Mouse (Mus musculus): ENCODE measurements around the gene Aspdh. TPM values are rescaled to one million over a fixed set of nuclear protein-coding genes. Genes with fewer than 3 reads are reported as not detected.
A peak's percentile ranks its signal among the peaks of the same experiment; 100 is the strongest.

Gene Aspdh
- polyA plus RNA-seq, 1 experiment from 2014 or later: 1.5 TPM

GRCm38 (mm10) chr7:44466006-44466887 is 1.1 kb downstream of the Aspdh start:
- Histone ChIP-seq H3K9me3 (ENCODE audit: control insufficient read depth) (no peaks in the 10 kb centered on the region), H3K4me1 (replicated peaks; ENCODE audit: control insufficient read depth, insufficient read depth, low read length) (peaks cover 9% of the 10 kb centered on the region; the same call in 1 of the 2 replicates), H3K27me3 (replicated peaks; ENCODE audit: control insufficient read depth, insufficient read depth, low read length) (peaks cover 35% of the 10 kb centered on the region), H3K27ac (ENCODE audit: low read depth, low read length) (no peak overlapping the region), H3K4me3 (ENCODE audit: low read depth, low read length) (no peak overlapping the region), H3K4me2 (replicated peaks; ENCODE audit: low read depth) (no peak overlapping the region), H3K9ac (ENCODE audit: low read depth, low read length) (no peak overlapping the region), H3K36me3 (ENCODE audit: control insufficient read depth, insufficient read depth) (no peaks in the 10 kb centered on the region; the same call in 1 of the 2 replicates)
- WGBS: 83% methylated on average over 10 of the region's 10 CpGs
- no peak for ATAC-seq
- no peak for TF ChIP-seq CTCF (IDR thresholded peaks at IDR 0.05; ENCODE audit: low read depth)

DNA sequence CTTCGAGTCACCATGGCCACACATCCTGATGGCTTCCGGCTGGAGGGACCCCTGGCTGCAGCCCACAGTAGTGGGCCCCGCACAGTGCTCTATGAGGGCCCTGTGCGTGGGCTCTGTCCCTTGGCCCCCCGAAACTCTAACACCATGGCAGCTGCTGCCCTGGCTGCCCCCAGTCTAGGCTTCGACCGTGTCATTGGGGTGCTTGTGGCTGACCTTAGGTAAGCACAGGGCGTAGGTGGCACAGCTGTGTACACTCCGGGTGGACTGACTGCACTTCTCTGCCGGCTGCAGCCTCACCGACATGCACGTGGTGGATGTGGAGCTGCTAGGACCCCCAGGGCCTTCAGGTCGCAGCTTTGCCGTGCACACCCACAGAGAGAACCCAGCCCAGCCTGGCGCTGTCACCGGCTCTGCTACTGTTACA is 1.7 kb downstream of the Aspdh start:
- Histone ChIP-seq H3K4me2 (replicated peaks; ENCODE audit: low read depth) (no peak overlapping the region), H3K36me3 (ENCODE audit: control insufficient read depth, insufficient read depth) (no peaks in the 10 kb centered on the region; the same call in 1 of the 2 replicates), H3K27ac (ENCODE audit: low read depth, low read length) (no peak overlapping the region), H3K27me3 (replicated peaks; ENCODE audit: control insufficient read depth, insufficient read depth, low read length) (peaks cover 28% of the 10 kb centered on the region), H3K9me3 (ENCODE audit: control insufficient read depth) (no peaks in the 10 kb centered on the region), H3K4me3 (ENCODE audit: low read depth, low read length) (no peak overlapping the region), H3K9ac (ENCODE audit: low read depth, low read length) (no peak overlapping the region), H3K4me1 (replicated peaks; ENCODE audit: control insufficient read depth, insufficient read depth, low read length) (peaks cover 9% of the 10 kb centered on the region; the same call in 1 of the 2 replicates)
- ATAC-seq: no peak
- no peak for TF ChIP-seq CTCF (IDR thresholded peaks at IDR 0.05; ENCODE audit: low read depth)
- 84% methylated on average over 16 of the region's 16 CpGs for WGBS

GRCm38 (mm10) chr7:44467811-44468411 is 2.7 kb downstream of the Aspdh start, which contains the start of gene Josd2:
Gene Josd2 (plus strand): TSS chr7:44467980.
- H3K27ac ChIP-seq (ENCODE audit: low read depth, low read length): no peak within 1 kb of the TSS
- 0 out of 2 replicates have a peak, but pooled peaks have one; percentile 1 for TF ChIP-seq CTCF (IDR thresholded peaks at IDR 0.05; ENCODE audit: low read depth)
- no peaks in the 10 kb centered on the region for H3K9me3 ChIP-seq (ENCODE audit: control insufficient read depth)
- peak within 1 kb of the TSS; percentile 60 for H3K9ac ChIP-seq (ENCODE audit: low read depth, low read length)
- peak within 1 kb of the TSS; percentile 63 for H3K4me3 ChIP-seq (ENCODE audit: low read depth, low read length)
- peak; percentile 98 for ATAC-seq
- peaks cover 18% of the 10 kb centered on the region for H3K27me3 ChIP-seq (replicated peaks; ENCODE audit: control insufficient read depth, insufficient read depth, low read length)
- under 1% methylated on average over 42 of the region's 42 CpGs for WGBS
- peaks cover 9% of the 10 kb centered on the region; the same call in 1 of the 2 replicates for H3K4me1 ChIP-seq (replicated peaks; ENCODE audit: control insufficient read depth, insufficient read depth, low read length)
- peak within 1 kb of the TSS; percentile 75 for H3K4me2 ChIP-seq (replicated peaks; ENCODE audit: low read depth)
- no peaks in the 10 kb centered on the region; the same call in 1 of the 2 replicates for H3K36me3 ChIP-seq (ENCODE audit: control insufficient read depth, insufficient read depth)

DNA sequence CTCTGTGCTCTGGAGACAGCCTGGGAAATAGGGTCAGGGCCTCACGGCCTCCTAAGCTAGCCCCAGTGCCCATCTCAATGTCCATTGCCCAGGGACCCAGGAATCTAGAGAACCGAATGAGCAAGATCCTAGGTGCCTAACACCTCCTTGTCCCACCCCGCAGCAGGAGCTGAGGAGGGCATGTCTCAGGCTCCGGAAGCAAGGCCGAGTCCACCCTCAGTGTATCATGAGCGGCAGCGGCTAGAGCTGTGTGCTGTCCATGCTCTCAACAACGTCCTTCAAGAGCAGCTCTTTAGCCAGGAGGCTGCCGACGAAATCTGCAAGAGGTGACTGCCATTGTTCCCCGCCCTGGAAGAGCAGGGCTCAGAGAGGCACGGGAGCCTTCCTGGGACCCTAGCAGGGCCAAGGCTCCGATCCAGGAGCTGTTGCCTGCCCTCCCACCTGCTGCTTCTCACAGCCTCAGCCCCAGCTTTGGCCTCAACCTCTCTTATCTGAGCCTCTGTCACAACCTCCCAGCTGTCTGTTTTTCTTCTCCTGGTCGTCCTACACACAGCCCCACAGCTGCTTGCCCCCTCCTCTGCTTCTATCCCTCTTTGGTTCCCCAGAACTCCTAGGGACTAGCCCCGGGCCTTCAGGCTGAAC is 3.6 kb downstream of the Aspdh start:
- Histone ChIP-seq H3K4me3 (ENCODE audit: low read depth, low read length) (peak overlapping the region; percentile 63), H3K27ac (ENCODE audit: low read depth, low read length) (no peak overlapping the region), H3K36me3 (ENCODE audit: control insufficient read depth, insufficient read depth) (no peaks in the 10 kb centered on the region; the same call in 1 of the 2 replicates), H3K9me3 (ENCODE audit: control insufficient read depth) (no peaks in the 10 kb centered on the region), H3K4me1 (replicated peaks; ENCODE audit: control insufficient read depth, insufficient read depth, low read length) (peaks cover 12% of the 10 kb centered on the region; the same call in 1 of the 2 replicates), H3K4me2 (replicated peaks; ENCODE audit: low read depth) (peak overlapping the region; percentile 75), H3K9ac (ENCODE audit: low read depth, low read length) (peak overlapping the region; percentile 60), H3K27me3 (replicated peaks; ENCODE audit: control insufficient read depth, insufficient read depth, low read length) (peaks cover 10% of the 10 kb centered on the region)
- ATAC-seq: no peak
- WGBS: 61% methylated on average over 15 of the region's 15 CpGs
- TF ChIP-seq CTCF (IDR thresholded peaks at IDR 0.05; ENCODE audit: low read depth): no peak

- H3K4me2 ChIP-seq (replicated peaks; ENCODE audit: low read depth): no peak overlapping the region
- TF ChIP-seq CTCF (IDR thresholded peaks at IDR 0.05; ENCODE audit: low read depth): no peak
- no peaks in the 10 kb centered on the region; the same call in 1 of the 2 replicates for H3K36me3 ChIP-seq (ENCODE audit: control insufficient read depth, insufficient read depth)
- no peak overlapping the region for H3K27ac ChIP-seq (ENCODE audit: low read depth, low read length)
- H3K4me3 ChIP-seq (ENCODE audit: low read depth, low read length): no peak overlapping the region
- H3K27me3 ChIP-seq (replicated peaks; ENCODE audit: control insufficient read depth, insufficient read depth, low read length): no peaks in the 10 kb centered on the region
- no peak overlapping the region for H3K9ac ChIP-seq (ENCODE audit: low read depth, low read length)
- no peaks in the 10 kb centered on the region for H3K9me3 ChIP-seq (ENCODE audit: control insufficient read depth)
- peaks cover 12% of the 10 kb centered on the region; the same call in 1 of the 2 replicates for H3K4me1 ChIP-seq (replicated peaks; ENCODE audit: control insufficient read depth, insufficient read depth, low read length)
- WGBS: 92% methylated on average over 16 of the region's 16 CpGs
- no peak for ATAC-seq
Observed at GRCm38 (mm10) chr7:44469677-44470675, 4.8 kb downstream of the Aspdh start.
